Mouse (Mus musculus): ENCODE results near the gene Ccdc134. TPM values are rescaled to one million over a fixed set of nuclear protein-coding genes. Genes with fewer than 3 reads are reported as not detected.

The Ccdc134 gene
- polyA plus RNA-seq, 1 experiment: 82.1 TPM

DNA sequence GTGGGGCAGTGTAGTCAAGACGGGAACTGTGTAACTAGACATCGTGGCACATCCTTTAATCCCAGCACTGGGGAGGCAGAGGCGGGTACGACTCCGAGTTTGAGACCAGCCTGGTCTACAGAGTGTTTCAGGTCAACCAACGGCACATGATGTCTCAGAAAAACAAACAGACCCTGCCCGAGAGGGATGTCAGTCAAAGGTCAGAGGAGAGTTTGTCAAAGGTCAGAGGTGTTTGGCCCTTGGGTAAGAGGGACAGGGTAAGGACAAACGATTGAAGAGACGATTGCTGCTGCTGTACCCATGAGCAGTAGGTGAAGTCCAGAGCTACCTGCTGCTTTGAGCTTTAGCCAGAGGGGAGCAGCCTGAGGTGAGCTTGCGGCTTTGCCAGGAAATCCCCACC lies 55.9 kb downstream of the Ccdc134 start:
- Histone ChIP-seq H3K36me3 (ENCODE audit: control insufficient read depth, insufficient read depth) (peaks cover 100% of the 10 kb centered on the region), H3K79me2 (ENCODE audit: control insufficient read depth, insufficient read depth) (peaks cover 1% of the 10 kb centered on the region), H3ac (ENCODE audit: control insufficient read depth, insufficient read length) (no peak overlapping the region), H3K27me3 (ENCODE audit: control insufficient read depth, insufficient read depth, insufficient read length) (no peaks in the 10 kb centered on the region), H3K4me3 (no peak overlapping the region), H3K4me2 (ENCODE audit: low read depth) (no peak overlapping the region)
- TF ChIP-seq POLR2AphosphoS2 (IDR thresholded peaks at IDR 0.05; ENCODE audit: insufficient read length, low read depth): no peak
- no peak for TF ChIP-seq MAX (IDR thresholded peaks at IDR 0.05; ENCODE audit: low read depth)
- TF ChIP-seq MYOG (IDR thresholded peaks at IDR 0.05; ENCODE audit: control insufficient read depth in 1 of 3, insufficient read depth in 1 of 3, insufficient read length in 2 of 3, low read depth in 2 of 3): no peak
- no peak for TF ChIP-seq TCF12 (IDR thresholded peaks at IDR 0.05; ENCODE audit: insufficient read depth, poor library complexity, severe bottlenecking)
- no peak for TF ChIP-seq MYOD1 (IDR thresholded peaks at IDR 0.05; ENCODE audit: control insufficient read depth in 1 of 3, insufficient read length in 2 of 3, low read depth in 2 of 3)
- no peak for TF ChIP-seq TCF3 (IDR thresholded peaks at IDR 0.05; ENCODE audit: insufficient read length, low read depth)
- TF ChIP-seq CEBPB (IDR thresholded peaks at IDR 0.05; ENCODE audit: insufficient read depth, poor library complexity, severe bottlenecking): no peak
- no peak for TF ChIP-seq E2F4 (IDR thresholded peaks at IDR 0.05; ENCODE audit: insufficient read depth)
- TF ChIP-seq REST (IDR thresholded peaks at IDR 0.05; ENCODE audit: insufficient read depth, insufficient read length): no peak
- TF ChIP-seq USF1 (IDR thresholded peaks at IDR 0.05; ENCODE audit: low read depth): no peak
- TF ChIP-seq POLR2A (IDR thresholded peaks at IDR 0.05; ENCODE audit: insufficient read length, low read depth): no peak
- no peak for TF ChIP-seq SRF (IDR thresholded peaks at IDR 0.05; ENCODE audit: control insufficient read depth, insufficient read length, low read depth)

DNA sequence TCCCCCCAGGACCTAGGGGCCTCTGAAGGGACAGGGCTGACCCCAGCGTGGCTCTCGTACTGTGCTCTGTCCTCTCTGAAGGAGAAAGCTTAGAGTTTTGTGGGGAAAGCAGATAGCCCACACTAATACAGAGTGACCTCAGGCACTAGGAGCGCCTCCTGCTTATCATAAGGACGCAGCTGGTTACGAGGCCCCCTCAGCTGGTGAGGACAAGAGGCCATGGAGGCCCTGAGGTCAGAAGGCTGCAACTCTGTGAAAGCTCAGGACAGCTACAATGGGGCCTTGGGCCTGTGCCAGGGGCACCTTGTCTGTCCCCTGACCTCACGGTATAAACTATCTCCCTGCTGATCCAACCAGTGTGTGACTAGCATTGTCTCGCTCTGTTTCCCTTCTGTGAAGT lies 56.5 kb downstream of the Ccdc134 start:
- H3K79me2 ChIP-seq (ENCODE audit: control insufficient read depth, insufficient read depth): peaks cover 7% of the 10 kb centered on the region
- H3K36me3 ChIP-seq (ENCODE audit: control insufficient read depth, insufficient read depth): peaks cover 100% of the 10 kb centered on the region
- no peak overlapping the region for H3ac ChIP-seq (ENCODE audit: control insufficient read depth, insufficient read length)
- no peak overlapping the region for H3K4me2 ChIP-seq (ENCODE audit: low read depth)
- H3K27me3 ChIP-seq (ENCODE audit: control insufficient read depth, insufficient read depth, insufficient read length): no peaks in the 10 kb centered on the region
- TF ChIP-seq TCF12 (IDR thresholded peaks at IDR 0.05; ENCODE audit: insufficient read depth, poor library complexity, severe bottlenecking) (no peak), MAX (IDR thresholded peaks at IDR 0.05; ENCODE audit: low read depth) (no peak), POLR2AphosphoS2 (IDR thresholded peaks at IDR 0.05; ENCODE audit: insufficient read length, low read depth) (no peak), USF1 (IDR thresholded peaks at IDR 0.05; ENCODE audit: low read depth) (no peak), TCF3 (IDR thresholded peaks at IDR 0.05; ENCODE audit: insufficient read length, low read depth) (no peak), CEBPB (IDR thresholded peaks at IDR 0.05; ENCODE audit: insufficient read depth, poor library complexity, severe bottlenecking) (no peak), REST (IDR thresholded peaks at IDR 0.05; ENCODE audit: insufficient read depth, insufficient read length) (no peak), POLR2A (IDR thresholded peaks at IDR 0.05; ENCODE audit: insufficient read length, low read depth) (no peak), MYOD1 (IDR thresholded peaks at IDR 0.05; ENCODE audit: control insufficient read depth in 1 of 3, insufficient read length in 2 of 3, low read depth in 2 of 3) (no peak), E2F4 (IDR thresholded peaks at IDR 0.05; ENCODE audit: insufficient read depth) (no peak), SRF (IDR thresholded peaks at IDR 0.05; ENCODE audit: control insufficient read depth, insufficient read length, low read depth) (no peak), MYOG (IDR thresholded peaks at IDR 0.05; ENCODE audit: control insufficient read depth in 1 of 3, insufficient read depth in 1 of 3, insufficient read length in 2 of 3, low read depth in 2 of 3) (no peak)
- no peak overlapping the region for H3K4me3 ChIP-seq

DNA sequence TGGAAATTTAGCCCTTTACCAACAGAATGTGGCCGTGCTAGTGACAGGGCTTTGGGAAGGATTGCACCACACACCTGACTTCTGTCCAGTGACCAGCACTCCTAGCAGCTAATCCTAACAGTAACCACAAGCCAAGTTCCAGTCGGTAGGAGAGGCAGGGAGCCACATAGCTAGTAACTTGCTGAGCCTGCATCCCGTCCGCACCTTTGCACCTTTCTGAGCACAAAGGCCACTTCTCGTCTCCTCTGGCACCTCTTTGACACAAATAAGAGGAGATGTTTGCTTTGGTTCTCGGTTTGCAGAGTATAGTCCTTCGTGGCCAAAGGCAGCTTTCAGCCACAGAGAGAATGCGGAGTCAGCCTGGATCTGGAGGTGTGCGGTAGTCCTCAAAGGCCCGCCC lies 56.9 kb downstream of the Ccdc134 start:
- Histone ChIP-seq H3K36me3 (ENCODE audit: control insufficient read depth, insufficient read depth) (peaks cover 100% of the 10 kb centered on the region), H3K79me2 (ENCODE audit: control insufficient read depth, insufficient read depth) (peaks cover 12% of the 10 kb centered on the region), H3K4me3 (no peak overlapping the region), H3ac (ENCODE audit: control insufficient read depth, insufficient read length) (no peak overlapping the region), H3K27me3 (ENCODE audit: control insufficient read depth, insufficient read depth, insufficient read length) (no peaks in the 10 kb centered on the region), H3K4me2 (ENCODE audit: low read depth) (no peak overlapping the region)
- no peak for TF ChIP-seq CEBPB (IDR thresholded peaks at IDR 0.05; ENCODE audit: insufficient read depth, poor library complexity, severe bottlenecking)
- no peak for TF ChIP-seq REST (IDR thresholded peaks at IDR 0.05; ENCODE audit: insufficient read depth, insufficient read length)
- no peak for TF ChIP-seq POLR2A (IDR thresholded peaks at IDR 0.05; ENCODE audit: insufficient read length, low read depth)
- no peak for TF ChIP-seq TCF12 (IDR thresholded peaks at IDR 0.05; ENCODE audit: insufficient read depth, poor library complexity, severe bottlenecking)

DNA sequence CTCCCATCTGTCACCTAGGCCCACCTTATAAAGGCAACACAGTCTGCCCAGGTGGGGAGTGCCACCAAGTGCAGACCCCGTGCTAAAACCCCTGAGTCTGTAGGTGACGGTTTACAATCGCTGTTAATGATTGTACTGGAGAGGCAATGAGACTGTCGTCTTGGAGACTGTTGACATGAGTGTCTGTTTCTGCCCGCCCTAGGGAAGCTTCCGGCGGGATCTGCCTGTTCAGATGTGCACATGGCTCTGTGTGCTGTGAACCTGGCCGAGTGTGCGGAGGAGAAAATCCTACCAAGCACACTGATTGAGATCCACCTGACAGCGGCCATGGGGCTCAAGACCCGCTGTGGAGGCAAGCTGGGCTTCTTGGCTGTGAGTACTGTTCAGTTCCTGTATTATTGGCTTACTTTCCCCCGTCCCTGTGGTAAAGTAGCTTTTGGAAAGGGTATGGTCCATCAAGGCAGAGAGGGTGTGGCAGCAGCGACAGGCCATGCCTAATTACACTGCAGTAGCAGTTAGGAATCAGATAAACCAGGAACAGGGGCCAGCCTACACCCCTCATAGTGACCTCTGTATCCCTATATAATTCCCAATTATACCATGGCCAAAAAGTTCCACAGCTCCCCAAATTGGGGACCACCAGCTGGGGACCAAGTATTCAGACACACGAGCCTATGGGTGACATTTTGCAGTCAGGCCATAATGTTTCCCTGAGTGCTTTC lies 57.5 kb downstream of the Ccdc134 start:
- no peak overlapping the region for H3ac ChIP-seq (ENCODE audit: control insufficient read depth, insufficient read length)
- H3K27me3 ChIP-seq (ENCODE audit: control insufficient read depth, insufficient read depth, insufficient read length): no peaks in the 10 kb centered on the region
- H3K36me3 ChIP-seq (ENCODE audit: control insufficient read depth, insufficient read depth): peaks cover 100% of the 10 kb centered on the region
- TF ChIP-seq MYOD1 (IDR thresholded peaks at IDR 0.05; ENCODE audit: control insufficient read depth in 1 of 3, insufficient read length in 2 of 3, low read depth in 2 of 3) (no peak), E2F4 (IDR thresholded peaks at IDR 0.05; ENCODE audit: insufficient read depth) (no peak), USF1 (IDR thresholded peaks at IDR 0.05; ENCODE audit: low read depth) (no peak), REST (IDR thresholded peaks at IDR 0.05; ENCODE audit: insufficient read depth, insufficient read length) (no peak), MAX (IDR thresholded peaks at IDR 0.05; ENCODE audit: low read depth) (no peak), TCF12 (IDR thresholded peaks at IDR 0.05; ENCODE audit: insufficient read depth, poor library complexity, severe bottlenecking) (no peak), CEBPB (IDR thresholded peaks at IDR 0.05; ENCODE audit: insufficient read depth, poor library complexity, severe bottlenecking) (no peak), POLR2A (IDR thresholded peaks at IDR 0.05; ENCODE audit: insufficient read length, low read depth) (no peak), MYOG (IDR thresholded peaks at IDR 0.05; ENCODE audit: control insufficient read depth in 1 of 3, insufficient read depth in 1 of 3, insufficient read length in 2 of 3, low read depth in 2 of 3) (no peak), SRF (IDR thresholded peaks at IDR 0.05; ENCODE audit: control insufficient read depth, insufficient read length, low read depth) (no peak), POLR2AphosphoS2 (IDR thresholded peaks at IDR 0.05; ENCODE audit: insufficient read length, low read depth) (no peak), TCF3 (IDR thresholded peaks at IDR 0.05; ENCODE audit: insufficient read length, low read depth) (no peak)
- H3K79me2 ChIP-seq (ENCODE audit: control insufficient read depth, insufficient read depth): peaks cover 18% of the 10 kb centered on the region
- H3K4me3 ChIP-seq: no peak overlapping the region
- H3K4me2 ChIP-seq (ENCODE audit: low read depth): no peak overlapping the region

Data from myocyte (in vitro differentiated cells).